Mouse (Mus musculus) neural tube, embryonic 14.5 days (tissue): Measurements from ENCODE around the gene Tiprl. TPM values are rescaled to one million over a fixed set of nuclear protein-coding genes. Genes with fewer than 3 reads are reported as not detected.
A peak's percentile ranks its signal among the peaks of the same experiment; 100 is the strongest.

Experiments
- ATAC-seq: fragments of 200-750 bp; cut with Nextera tagmentation; 2 replicates; pipeline ENCODE4 v1.8.0; 2017; ENCODE audit warnings: low read depth, mild to moderate bottlenecking, moderate TSS enrichment, moderate library complexity
- H3K27ac ChIP-seq: fragments of 300-500 bp; sonication (generic); 2 replicates; pipeline ENCODE4 v1.5.1; 2014; ENCODE audit warnings: low read depth, mild to moderate bottlenecking, control low read depth, low read length, moderate library complexity, mixed read lengths
- H3K27me3 ChIP-seq: fragments of 300-500 bp; sonication (generic); 2 replicates; pipeline ENCODE4 v1.6.1; 2014; ENCODE audit warnings: low read length; ENCODE audit not compliant: control insufficient read depth, insufficient read depth
- H3K36me3 ChIP-seq: fragments of 300-500 bp; sonication (generic); 2 replicates; pipeline ENCODE4 v1.6.1; 2014; ENCODE audit warnings: low read length, mixed read lengths; ENCODE audit not compliant: control insufficient read depth, insufficient read depth
- H3K4me1 ChIP-seq: fragments of 300-500 bp; sonication (generic); 2 replicates; pipeline ENCODE4 v1.6.1; 2014; ENCODE audit warnings: low read length; ENCODE audit not compliant: control insufficient read depth, insufficient read depth
- H3K4me2 ChIP-seq: fragments of 300-500 bp; sonication (generic); 2 replicates; pipeline ENCODE4 v1.6.1; 2014; ENCODE audit warnings: mild to moderate bottlenecking, low read depth, low read length, control low read depth
- H3K4me3 ChIP-seq: fragments of 300-500 bp; sonication (generic); 2 replicates; pipeline ENCODE4 v1.5.1; 2014; ENCODE audit warnings: low read depth, low read length, control low read depth, mixed read lengths
- H3K9ac ChIP-seq: fragments of 300-500 bp; sonication (generic); replicated peaks from 2 replicates; pipeline ENCODE4 v1.6.1; 2014; ENCODE audit warnings: low read depth, mild to moderate bottlenecking, control low read depth, low read length, mixed read lengths
- H3K9me3 ChIP-seq: fragments of 300-500 bp; sonication (generic); 2 replicates; pipeline ENCODE4 v1.6.1; 2016; ENCODE audit warnings: low read length; ENCODE audit not compliant: control insufficient read depth
- WGBS: fragments of 180-500 bp; shearing (Covaris S2); extraction: QIAGEN DNeasy Blood & Tissue Kit; methylation state at CpG from one replicate; pipeline ENCODE4 v1.1.7; 2014; 5-methylcytosine and 5-hydroxymethylcytosine counted together
- polyA plus RNA-seq: library from polyadenylated mRNA; unstranded; fragments of >200 nt; fragmentation: Nextera tagmentation; extraction: Ambion mirVana; gene quantifications from 2 replicates; pipeline ENCODE4 v1.2.1, GENCODE M21; 2014

Tiprl gene
- 130 and 141 TPM in 2 replicates for polyA plus RNA-seq

DNA sequence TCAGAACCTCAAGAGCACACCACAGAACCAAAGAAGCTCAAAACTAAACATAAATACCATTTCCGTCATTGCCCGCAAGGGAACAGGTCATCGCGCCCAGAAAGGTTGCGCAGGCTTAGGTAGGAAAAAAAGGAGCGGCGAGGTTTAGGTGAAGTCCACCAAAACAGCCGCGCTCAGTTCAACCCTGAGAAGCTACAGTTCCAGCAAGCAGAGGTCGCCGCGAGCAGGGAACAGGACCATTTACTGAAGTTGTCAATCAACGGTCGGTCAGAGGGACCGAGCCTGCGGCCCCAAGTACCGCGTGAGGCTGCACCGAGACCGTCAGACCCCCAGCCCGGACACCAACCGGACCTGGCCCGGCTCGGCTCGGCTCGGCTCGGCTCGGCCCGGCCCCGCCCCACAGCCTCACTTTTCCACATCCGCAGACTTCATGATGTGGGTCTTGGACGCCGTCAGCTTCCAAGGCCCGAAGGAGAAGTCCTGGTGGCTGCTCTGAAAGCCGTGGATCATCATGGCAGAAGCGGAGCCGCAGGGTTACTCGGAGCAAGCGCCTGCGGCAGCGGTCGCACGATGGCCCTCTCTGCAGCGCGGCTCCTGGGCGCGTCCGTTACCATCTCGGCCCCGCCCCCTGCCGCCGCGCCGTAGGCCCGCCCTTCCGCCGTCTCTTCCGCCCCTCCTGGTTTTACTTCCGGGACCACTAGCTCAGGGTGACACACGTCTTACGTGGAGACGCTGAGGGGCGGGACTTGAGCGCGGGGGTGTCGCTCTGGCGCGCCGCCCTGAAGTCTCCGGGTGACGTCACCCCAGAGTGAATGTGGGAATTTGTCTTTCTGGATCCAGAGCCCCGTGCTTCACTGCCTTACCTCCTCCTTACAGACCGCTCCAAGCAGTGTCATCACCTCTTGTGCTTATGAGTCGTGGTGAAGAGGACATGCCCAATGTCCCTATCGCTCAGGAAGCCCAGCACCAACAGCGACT lies at the start of gene Tiprl:
Gene Tiprl (minus strand): TSS at position 676 of the 978 bp plus-strand sequence.
- ATAC-seq, result peak; percentile 99
- peak within 1 kb of the TSS; percentile 74 for H3K9ac ChIP-seq
- H3K4me1 ChIP-seq, result peaks cover 13% of the 10 kb centered on the region; the same call in 1 of the 2 replicates
- peak within 1 kb of the TSS; percentile 74 for H3K4me2 ChIP-seq
- no peaks in the 10 kb centered on the region for H3K9me3 ChIP-seq
- peak within 1 kb of the TSS; percentile 86 for H3K4me3 ChIP-seq
- H3K27me3 ChIP-seq, result no peaks in the 10 kb centered on the region; the same call in 1 of the 2 replicates
- 1% methylated on average over 66 of the region's 76 CpGs for WGBS
- no peaks in the 10 kb centered on the region for H3K36me3 ChIP-seq
- H3K27ac ChIP-seq, result peak within 1 kb of the TSS; percentile 92

DNA sequence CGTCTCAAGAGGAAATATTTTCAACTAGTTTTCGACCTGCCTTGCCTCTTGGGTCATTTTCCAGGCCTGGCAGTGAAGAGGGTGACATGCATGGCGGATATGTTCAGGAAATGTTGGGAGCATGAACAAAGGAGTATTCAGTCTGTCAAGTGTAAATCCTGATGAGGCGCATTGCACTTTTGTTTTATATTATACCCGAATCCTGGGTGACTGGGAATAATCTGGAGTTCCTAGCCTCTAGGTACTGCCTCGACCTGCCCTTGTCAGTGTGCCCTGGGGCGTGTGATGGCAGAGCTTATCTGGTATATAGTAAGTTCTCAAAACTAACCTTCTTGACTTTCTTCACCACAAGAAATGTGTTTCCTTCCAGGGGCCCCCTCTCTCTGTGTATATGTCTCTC lies 47.3 kb upstream of the Tiprl start:
- 52% methylated on average over 7 of the region's 7 CpGs for WGBS
- Histone ChIP-seq H3K27me3 (no peaks in the 10 kb centered on the region), H3K36me3 (no peaks in the 10 kb centered on the region), H3K4me1 (peaks cover 22% of the 10 kb centered on the region), H3K9ac (no peak overlapping the region), H3K9me3 (no peaks in the 10 kb centered on the region), H3K4me2 (peak overlapping the region; percentile 84), H3K27ac (no peak overlapping the region), H3K4me3 (peak overlapping the region; percentile 83; the same call in 1 of the 2 replicates)
- no peak for ATAC-seq

DNA sequence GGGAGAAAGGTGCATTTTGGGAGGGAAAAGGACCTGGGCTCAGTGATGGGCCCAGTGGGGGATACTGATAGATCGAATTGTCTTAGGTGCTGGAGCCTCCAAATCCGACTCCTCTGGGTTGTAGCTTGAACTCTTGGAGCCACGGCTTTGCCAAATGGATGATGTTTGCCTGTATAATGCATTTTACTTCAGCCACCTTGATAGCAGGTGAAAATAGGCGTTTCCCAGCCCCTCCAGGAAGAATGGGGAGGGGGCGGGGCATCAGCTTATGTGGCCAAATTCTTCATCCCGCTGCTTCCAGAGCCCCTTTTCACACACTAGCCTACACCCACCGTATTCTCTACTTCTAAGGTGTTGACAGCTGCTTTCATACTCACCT lies 46.2 kb upstream of the Tiprl start:
- 20% methylated on average over 7 of the region's 7 CpGs for WGBS
- no peak for ATAC-seq
- Histone ChIP-seq H3K9me3 (no peaks in the 10 kb centered on the region), H3K9ac (peak overlapping the region; percentile 92), H3K27ac (peak overlapping the region; percentile 69; the same call in 1 of the 2 replicates), H3K4me1 (peaks cover 22% of the 10 kb centered on the region), H3K4me2 (peak overlapping the region; percentile 84), H3K36me3 (no peaks in the 10 kb centered on the region), H3K27me3 (no peaks in the 10 kb centered on the region), H3K4me3 (peak overlapping the region; percentile 83)

DNA sequence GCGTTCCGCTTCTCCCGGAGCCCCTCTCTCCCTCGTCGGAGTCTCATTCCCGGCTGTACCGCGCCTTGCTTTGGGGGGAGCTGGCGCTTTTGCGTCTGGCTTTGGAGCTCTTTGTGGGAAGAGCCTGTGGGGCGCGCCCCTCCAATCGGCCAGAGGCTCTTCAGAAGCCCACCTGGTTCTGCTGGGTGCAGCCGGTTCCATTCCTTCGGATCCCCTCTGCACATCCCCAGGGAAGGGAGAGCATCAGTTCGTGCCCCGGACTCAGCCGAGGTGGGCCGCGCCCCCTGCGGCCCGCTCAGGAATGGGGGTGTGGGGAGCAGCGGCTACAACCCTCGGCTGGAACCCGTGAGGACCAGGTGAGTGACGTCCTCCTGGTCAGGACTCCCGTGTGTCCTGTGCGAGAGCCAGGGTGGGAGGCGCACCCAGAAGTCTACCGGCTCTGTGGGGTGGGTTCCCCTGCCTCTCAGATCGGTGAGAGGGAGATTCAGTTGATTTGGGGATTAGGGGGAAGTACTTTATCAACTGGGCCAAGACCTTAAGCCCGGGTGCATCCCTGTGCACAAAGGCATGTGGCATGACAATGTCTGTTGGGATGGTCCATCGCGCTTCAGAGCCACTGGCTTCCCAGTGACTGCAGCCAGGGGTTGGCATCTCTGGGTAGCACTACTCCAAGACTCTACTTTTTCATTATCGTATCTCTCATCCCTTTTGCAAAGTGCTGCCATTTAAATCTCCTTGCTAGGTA lies 45.6 kb upstream of the Tiprl start:
- H3K4me1 ChIP-seq, result peaks cover 22% of the 10 kb centered on the region
- ATAC-seq, result peak; percentile 67
- H3K9me3 ChIP-seq, result no peaks in the 10 kb centered on the region
- H3K27me3 ChIP-seq, result no peaks in the 10 kb centered on the region
- peak overlapping the region; percentile 69 for H3K27ac ChIP-seq
- H3K4me3 ChIP-seq, result peak overlapping the region; percentile 83
- peak overlapping the region; percentile 84 for H3K4me2 ChIP-seq
- under 1% methylated on average over 31 of the region's 35 CpGs for WGBS
- no peaks in the 10 kb centered on the region for H3K36me3 ChIP-seq
- H3K9ac ChIP-seq, result peak overlapping the region; percentile 92

DNA sequence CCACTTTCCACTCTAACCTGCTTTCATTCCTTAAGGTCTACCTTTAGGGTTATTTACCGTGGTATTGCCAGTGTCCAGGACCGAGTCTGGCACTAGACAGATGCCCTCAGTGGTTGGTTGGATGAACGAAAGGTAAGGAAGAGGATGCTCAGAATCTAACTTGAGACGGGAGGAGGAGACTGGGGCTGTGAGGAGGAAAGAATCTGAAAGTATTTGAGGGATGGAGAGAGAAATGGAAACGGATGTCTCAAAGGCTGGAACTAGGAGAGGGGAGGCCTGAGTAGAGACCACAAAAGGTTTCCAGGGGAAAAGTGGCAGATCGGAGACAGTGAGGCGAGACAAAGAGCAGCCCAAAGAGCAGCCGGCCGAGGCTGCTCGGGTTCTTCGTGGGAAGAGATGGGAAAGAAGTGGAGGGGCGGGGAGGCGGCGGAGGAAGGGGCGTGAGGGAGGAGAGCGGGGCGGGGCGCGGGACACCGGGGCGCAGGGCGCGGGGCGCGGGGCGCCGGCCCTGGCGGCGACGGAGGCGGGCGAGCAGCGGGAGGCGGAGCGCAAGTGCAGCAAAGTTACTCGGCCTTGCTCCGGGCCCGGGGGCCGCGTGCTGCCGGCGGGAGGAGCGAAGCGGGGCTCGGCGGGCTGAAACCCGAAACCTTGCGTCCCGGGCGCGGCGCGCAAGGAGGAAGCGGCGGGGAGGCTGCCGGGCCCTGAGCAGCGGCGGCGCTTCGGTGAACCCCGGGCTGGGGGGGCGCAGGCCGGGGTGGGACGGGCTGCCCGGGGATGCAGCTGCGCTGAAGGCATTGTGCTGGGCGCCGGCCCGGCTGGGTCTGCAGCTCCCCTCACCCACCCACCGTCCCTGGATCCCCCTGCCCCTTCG lies 44.8 kb upstream of the Tiprl start:
- H3K4me1 ChIP-seq, result peaks cover 22% of the 10 kb centered on the region
- peak; percentile 87 for ATAC-seq
- under 1% methylated on average over 23 of the region's 71 CpGs for WGBS
- no peaks in the 10 kb centered on the region for H3K36me3 ChIP-seq
- peak overlapping the region; percentile 92 for H3K9ac ChIP-seq
- peak overlapping the region; percentile 84 for H3K4me2 ChIP-seq
- no peaks in the 10 kb centered on the region for H3K9me3 ChIP-seq
- no peaks in the 10 kb centered on the region for H3K27me3 ChIP-seq
- peak overlapping the region; percentile 69 for H3K27ac ChIP-seq
- peak overlapping the region; percentile 83 for H3K4me3 ChIP-seq

DNA sequence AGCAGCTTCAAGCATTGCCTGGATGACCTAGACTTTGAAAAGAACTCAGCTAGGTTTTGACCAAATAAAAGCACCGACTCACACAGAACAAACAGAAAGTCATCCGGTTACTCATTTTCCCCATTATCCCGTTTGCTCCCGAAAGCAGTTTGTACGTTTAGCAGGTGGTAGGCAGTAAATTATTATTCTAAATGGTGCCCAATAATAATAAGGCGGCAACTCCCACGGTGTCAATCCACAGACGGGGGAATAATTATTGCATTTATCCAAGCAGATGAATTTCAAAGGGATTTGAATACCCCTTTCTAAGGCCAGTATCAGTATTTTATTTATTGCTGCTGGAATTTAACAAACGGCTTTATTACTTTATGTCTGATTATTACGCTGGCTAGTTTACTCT lies 43.9 kb upstream of the Tiprl start:
- Histone ChIP-seq H3K36me3 (no peaks in the 10 kb centered on the region), H3K4me3 (peak overlapping the region; percentile 83), H3K27ac (peak overlapping the region; percentile 69; the same call in 1 of the 2 replicates), H3K9me3 (no peaks in the 10 kb centered on the region), H3K4me1 (peaks cover 22% of the 10 kb centered on the region), H3K9ac (peak overlapping the region; percentile 92), H3K27me3 (no peaks in the 10 kb centered on the region), H3K4me2 (peak overlapping the region; percentile 84)
- ATAC-seq, result no peak
- 7% methylated on average over 10 of the region's 10 CpGs for WGBS

DNA sequence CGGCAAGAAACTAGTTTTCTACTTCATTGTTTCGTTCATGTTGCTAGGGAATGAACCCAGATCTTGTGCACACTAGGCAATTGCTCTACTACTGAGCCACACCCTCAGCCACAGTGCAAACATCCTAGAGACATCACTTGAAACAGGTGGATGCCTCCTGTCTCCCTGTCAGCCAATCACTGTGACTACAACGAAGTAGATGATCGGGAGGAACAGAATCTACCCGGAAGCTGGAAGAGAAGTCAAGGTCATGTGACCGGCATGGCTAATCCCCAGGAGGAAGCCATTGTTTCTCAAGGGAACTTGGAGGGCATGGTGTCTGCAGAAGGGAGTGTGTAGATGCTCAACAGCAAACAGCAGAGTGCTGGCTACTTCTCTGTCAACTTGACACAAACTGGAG lies 38.1 kb upstream of the Tiprl start:
- ATAC-seq, result no peak
- Histone ChIP-seq H3K36me3 (no peaks in the 10 kb centered on the region), H3K9me3 (no peaks in the 10 kb centered on the region), H3K4me3 (no peak overlapping the region), H3K27ac (no peak overlapping the region), H3K9ac (no peak overlapping the region), H3K4me2 (no peak overlapping the region), H3K27me3 (no peaks in the 10 kb centered on the region), H3K4me1 (no peaks in the 10 kb centered on the region; the same call in 1 of the 2 replicates)
- WGBS, result 89% methylated on average over 6 of the region's 6 CpGs

DNA sequence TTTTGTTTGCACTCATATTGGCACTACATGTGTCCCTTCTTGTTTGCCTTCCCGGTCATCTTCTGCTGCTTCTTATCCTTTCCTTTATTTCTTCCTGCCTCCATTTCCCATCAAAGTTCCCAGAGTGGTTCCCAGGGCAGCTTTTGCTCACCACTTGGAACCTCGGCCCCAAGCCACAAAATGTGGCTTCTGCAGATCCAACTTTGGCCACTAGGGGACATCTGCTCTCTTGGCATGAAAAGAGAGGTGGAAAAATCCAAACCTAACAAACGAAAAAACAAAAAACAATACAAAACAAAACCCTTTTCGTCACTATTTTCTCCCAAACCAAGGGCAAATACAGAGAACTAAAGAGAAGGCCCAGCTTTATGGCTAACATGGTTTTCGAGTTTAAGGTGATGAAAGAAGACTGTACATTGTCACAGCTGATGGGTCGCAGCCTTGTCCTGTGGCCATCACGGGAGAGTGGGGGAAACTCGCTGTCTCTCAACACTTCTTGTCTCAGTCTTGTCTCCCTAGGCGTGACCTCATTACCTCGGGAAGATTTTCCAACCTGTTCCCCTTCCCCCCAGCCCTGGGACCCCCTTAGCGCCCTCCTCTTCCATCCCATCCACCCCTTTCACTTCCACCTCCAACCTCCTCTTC lies 15.4 kb upstream of the Tiprl start:
- H3K4me3 ChIP-seq, result no peak overlapping the region
- 50% methylated on average over 11 of the region's 11 CpGs for WGBS
- no peaks in the 10 kb centered on the region for H3K4me1 ChIP-seq
- no peak overlapping the region for H3K9ac ChIP-seq
- no peak overlapping the region for H3K27ac ChIP-seq
- H3K36me3 ChIP-seq, result no peaks in the 10 kb centered on the region
- ATAC-seq, result no peak
- no peak overlapping the region for H3K4me2 ChIP-seq
- no peaks in the 10 kb centered on the region for H3K9me3 ChIP-seq
- no peaks in the 10 kb centered on the region for H3K27me3 ChIP-seq
